Mouse (Mus musculus) G1E (cell line): ENCODE results near the gene Gsdma. TPM values are rescaled to one million over a fixed set of nuclear protein-coding genes. Genes with fewer than 3 reads are reported as not detected.
"Not testable (repeated sequence)": the region's sequence is repeated elsewhere in the genome, so short reads cannot be mapped to it uniquely, and the experiment has no call there.

ENCODE experiments used
- ATAC-seq: 2 replicates; pipeline ENCODE4 v1.8.0; 2016; ENCODE audit warnings: mild to moderate bottlenecking; ENCODE audit not compliant: insufficient number of reproducible peaks, poor library complexity, low FRiP score, severe bottlenecking; ENCODE audit errors: extremely low read depth
- DNase-seq: peaks from one replicate; pipeline ENCODE4 v3.0.0; 2012; ENCODE audit warnings: low spot score
- H3K27me3 ChIP-seq: 2 replicates; pipeline ENCODE4 v1.6.1; 2012; ENCODE audit warnings: mild to moderate bottlenecking, low read length, inconsistent platforms; ENCODE audit not compliant: insufficient read depth
- H3K36me3 ChIP-seq: replicated peaks from 2 replicates; pipeline ENCODE3; 2012; ENCODE audit warnings: mild to moderate bottlenecking, inconsistent platforms
- H3K4me1 ChIP-seq: 2 replicates; pipeline ENCODE4 v1.6.1; 2012; ENCODE audit warnings: low read depth, low read length, inconsistent platforms, mixed read lengths; ENCODE audit not compliant: insufficient read depth
- H3K4me3 ChIP-seq: 2 replicates; pipeline ENCODE4 v1.5.1; 2012; ENCODE audit warnings: low read depth, mild to moderate bottlenecking, inconsistent platforms, low read length, moderate library complexity, mixed read lengths
- H3K9me3 ChIP-seq: replicated peaks from 2 replicates; pipeline ENCODE4 v1.6.1; 2012; ENCODE audit warnings: inconsistent platforms
- CTCF ChIP-seq: IDR thresholded peaks from 2 replicates; pipeline ENCODE4 v1.5.1; 2012; ENCODE audit warnings: low read depth, low read length, inconsistent platforms, mixed read lengths
- GATA1 ChIP-seq: IDR thresholded peaks from 2 replicates; pipeline ENCODE4 v1.6.1; 2012; ENCODE audit warnings: borderline replicate concordance, low read length, inconsistent platforms, mixed read lengths
- GATA2 ChIP-seq: IDR thresholded peaks from 2 replicates; pipeline ENCODE4 v1.6.1; 2012; ENCODE audit warnings: low read depth, low read length, inconsistent platforms, borderline replicate concordance
- POLR2AphosphoS5 ChIP-seq: IDR thresholded peaks from 2 replicates; pipeline ENCODE4 v1.6.1; 2012; ENCODE audit warnings: low read depth, low read length, inconsistent platforms; ENCODE audit not compliant: insufficient replicate concordance
- TAL1 ChIP-seq: conservative IDR thresholded peaks from 2 replicates; pipeline ENCODE4 v1.6.1; 2012; ENCODE audit warnings: low read depth, low read length, inconsistent platforms, mixed read lengths
- polyA plus RNA-seq: library from polyadenylated mRNA; stranded (reverse); fragments of >175 nt; gene quantifications from 2 replicates; pipeline ENCODE4 v1.2.3, GENCODE M21; 2012
- total RNA-seq, 2 experiments: library from RNA; stranded (forward) in 1 of 2; stranded (reverse) in 1 of 2; fragments of 200-1000 nt in 1 of 2; fragments of >200 nt in 1 of 2; fragmentation: Nextera tagmentation in 1 of 2; gene quantifications; 2 replicates each; pipeline ENCODE4 v1.2.3; 2014 to 2017

Gene Gsdma
- not detected in 2 replicates for total RNA-seq (2014; fragmentation: Nextera tagmentation)
- total RNA-seq (2017) = not detected in 2 replicates
- 0.03 TPM in 1 of 2 replicates, not detected in the other for polyA plus RNA-seq

- H3K4me1 ChIP-seq = peaks cover 10% of the 10 kb centered on the region
- ATAC-seq = no peak
- H3K27me3 ChIP-seq = peaks cover 60% of the 10 kb centered on the region
- no peak for DNase-seq
- no peaks in the 10 kb centered on the region for H3K36me3 ChIP-seq
- no peak within 1 kb of the TSS for H3K4me3 ChIP-seq
- H3K9me3 ChIP-seq = no peaks in the 10 kb centered on the region
- TF ChIP-seq GATA1 (no peak), GATA2 (no peak), CTCF (no peak), TAL1 (no peak), POLR2AphosphoS5 (no peak)
Measured at GRCm38 (mm10) chr11:98664091-98664490, at the start of gene Gsdma. Gsdma (plus strand) TSS chr11:98664351.

- no peak for DNase-seq
- H3K4me1 ChIP-seq = no peaks in the 10 kb centered on the region
- ATAC-seq = no peak
- H3K27me3 ChIP-seq = peaks cover 3% of the 10 kb centered on the region
- H3K4me3 ChIP-seq = no peak overlapping the region
- no peaks in the 10 kb centered on the region for H3K36me3 ChIP-seq
- TF ChIP-seq GATA1 = no peak
- TF ChIP-seq GATA2 = no peak
- no peak for TF ChIP-seq CTCF
- no peak for TF ChIP-seq TAL1
- no peak for TF ChIP-seq POLR2AphosphoS5
- H3K9me3 ChIP-seq = no peaks in the 10 kb centered on the region
Measured at GRCm38 (mm10) chr11:98620791-98621190, 43.4 kb upstream of the Gsdma start.

- H3K4me3 ChIP-seq, H3K9me3 ChIP-seq, H3K4me1 ChIP-seq, DNase-seq, H3K27me3 ChIP-seq, H3K36me3 ChIP-seq, ATAC-seq: not testable (repeated sequence)
Measured at GRCm38 (mm10) chr11:98623981-98624380, 40.2 kb upstream of the Gsdma start.

DNA sequence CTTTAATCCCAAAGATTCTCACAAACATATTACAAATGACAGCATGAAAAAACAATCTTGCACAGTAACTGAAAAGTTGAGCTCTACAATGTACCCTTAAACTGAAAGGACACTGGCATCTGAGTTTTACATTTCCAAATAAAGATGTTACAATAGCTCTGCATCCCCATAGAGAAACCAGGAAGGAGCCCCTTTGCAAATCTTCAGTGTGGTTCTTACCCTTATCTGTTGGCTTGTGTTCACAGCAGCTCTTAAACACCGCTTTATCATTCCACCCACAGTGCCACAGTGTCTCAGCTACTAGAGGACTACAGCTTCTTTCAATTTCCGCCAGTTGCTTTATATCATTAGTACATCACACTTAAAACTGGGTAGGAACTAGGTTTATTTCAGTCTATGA is 39.8 kb upstream of the Gsdma start:
- H3K9me3 ChIP-seq, H3K4me3 ChIP-seq, H3K36me3 ChIP-seq, DNase-seq, H3K4me1 ChIP-seq, ATAC-seq: not testable (repeated sequence)
- H3K27me3 ChIP-seq = peaks cover 12% of the 10 kb centered on the region

DNA sequence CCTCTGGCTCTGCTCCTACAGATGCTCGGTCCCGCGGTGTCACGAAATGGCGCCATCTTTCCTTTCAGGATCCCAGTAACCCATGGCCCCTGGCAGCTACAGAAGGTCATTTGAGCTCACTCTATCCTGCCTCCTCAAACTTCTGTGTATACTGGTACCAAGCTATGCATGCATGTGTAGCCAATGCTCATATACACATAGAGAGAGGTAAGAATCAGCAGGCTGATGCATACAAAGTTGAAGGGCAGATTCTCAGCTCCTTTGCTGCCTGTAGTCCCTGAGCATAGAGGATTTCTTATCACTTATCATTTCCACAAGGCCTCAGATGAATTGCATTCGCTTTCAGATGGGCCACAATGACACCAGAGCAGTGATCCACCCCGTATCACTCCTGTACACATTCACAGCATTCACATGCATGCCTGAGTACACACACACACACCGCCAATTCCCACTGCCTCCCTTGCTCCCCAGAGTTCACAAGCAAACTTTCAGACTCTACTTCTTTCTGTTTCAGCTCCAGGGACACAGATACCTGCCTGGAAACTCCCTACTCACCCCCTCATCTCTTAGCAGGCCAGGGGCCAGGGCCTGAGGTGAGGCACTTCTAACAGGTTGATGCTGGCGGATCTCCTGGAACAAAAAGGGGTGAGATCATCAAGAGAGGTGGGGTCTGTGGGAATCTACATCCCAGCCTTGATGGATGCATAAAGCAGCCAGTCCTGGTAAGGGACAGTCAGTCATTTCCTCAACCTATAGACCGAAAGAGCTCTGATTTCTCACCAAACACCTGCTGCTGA is 38.3 kb upstream of the Gsdma start, which contains the start of the genes Gm12355 and Gsdma3:
Gm12355 (minus strand) TSS at position 51 of the 800 bp plus-strand sequence.
Gsdma3 (plus strand) TSS at position 750 of the 800 bp plus-strand sequence.
- ATAC-seq (no peak), DNase-seq (no peak)
- TF ChIP-seq POLR2AphosphoS5 = no peak
- TF ChIP-seq CTCF = no peak
- Histone ChIP-seq H3K36me3 (no peaks in the 10 kb centered on the region), H3K4me3 (no peak within 1 kb of the TSS), H3K4me1 (peaks cover 4% of the 10 kb centered on the region; the same call in 1 of the 2 replicates), H3K9me3 (no peaks in the 10 kb centered on the region), H3K27me3 (peaks cover 20% of the 10 kb centered on the region)

GRCm38 (mm10) chr11:98628706-98629105 is 35.4 kb upstream of the Gsdma start:
- ATAC-seq (no peak), DNase-seq (no peak)
- Histone ChIP-seq H3K4me1 (peaks cover 4% of the 10 kb centered on the region; the same call in 1 of the 2 replicates), H3K27me3 (peaks cover 31% of the 10 kb centered on the region), H3K9me3 (no peaks in the 10 kb centered on the region), H3K36me3 (no peaks in the 10 kb centered on the region), H3K4me3 (no peak overlapping the region)
- TF ChIP-seq GATA1 = no peak
- TF ChIP-seq POLR2AphosphoS5 = no peak
- TF ChIP-seq CTCF = no peak
- no peak for TF ChIP-seq TAL1
- TF ChIP-seq GATA2 = no peak

DNA sequence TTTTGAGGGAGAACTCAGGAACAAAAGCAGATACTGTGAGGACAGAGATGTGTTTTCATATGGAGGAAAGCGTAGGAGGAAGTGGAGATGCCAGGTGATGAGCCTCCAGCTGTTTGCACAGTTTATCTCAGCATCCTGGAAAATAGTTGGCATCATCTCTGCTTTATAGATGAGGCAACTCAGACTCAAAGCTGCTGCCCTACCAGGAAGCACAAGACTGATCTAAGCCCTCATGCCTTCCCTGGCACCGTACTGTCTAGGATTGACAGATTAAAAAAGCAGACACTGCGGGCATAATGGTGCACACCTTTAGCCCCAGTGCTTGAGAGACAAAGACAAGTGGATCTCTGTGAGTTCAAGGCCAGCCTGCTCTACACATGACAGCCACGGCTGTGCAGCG is 33.5 kb upstream of the Gsdma start:
- ATAC-seq (no peak), DNase-seq (no peak)
- Histone ChIP-seq H3K36me3 (no peaks in the 10 kb centered on the region), H3K9me3 (no peaks in the 10 kb centered on the region), H3K4me1 (peaks cover 4% of the 10 kb centered on the region; the same call in 1 of the 2 replicates), H3K4me3 (no peak overlapping the region), H3K27me3 (peaks cover 29% of the 10 kb centered on the region)
- TF ChIP-seq CTCF = no peak
- TF ChIP-seq GATA1 = no peak
- no peak for TF ChIP-seq TAL1
- TF ChIP-seq GATA2 = no peak
- no peak for TF ChIP-seq POLR2AphosphoS5
